Mouse (Mus musculus): Measurements from ENCODE around the gene Vcl. TPM values are rescaled to one million over a fixed set of nuclear protein-coding genes. Genes with fewer than 3 reads are reported as not detected.
A peak's percentile ranks its signal among the peaks of the same experiment; 100 is the strongest.

Vcl gene
- polyA plus RNA-seq, 1 experiment = 31.7 TPM

GRCm38 (mm10) chr14:20969066-20969465, 39.9 kb downstream of the Vcl start:
- Histone ChIP-seq H3K27ac (ENCODE audit: insufficient read depth, low read length) (no peak overlapping the region), H3K4me1 (ENCODE audit: control insufficient read depth, insufficient read depth, low read length) (peaks cover 4% of the 10 kb centered on the region; the same call in 1 of the 2 replicates), H3K4me3 (ENCODE audit: insufficient read depth, low read length) (no peak overlapping the region)
- no peak for TF ChIP-seq POLR2A (IDR thresholded peaks at IDR 0.05; ENCODE audit: extremely low read depth, insufficient read depth, low read length)
- no peak for TF ChIP-seq CTCF (IDR thresholded peaks at IDR 0.05; ENCODE audit: extremely low read depth, insufficient read depth, low read length)

- no peak overlapping the region for H3K4me3 ChIP-seq (ENCODE audit: insufficient read depth, low read length)
- no peak for TF ChIP-seq POLR2A (IDR thresholded peaks at IDR 0.05; ENCODE audit: extremely low read depth, insufficient read depth, low read length)
- no peak for TF ChIP-seq CTCF (IDR thresholded peaks at IDR 0.05; ENCODE audit: extremely low read depth, insufficient read depth, low read length)
- H3K4me1 ChIP-seq (ENCODE audit: control insufficient read depth, insufficient read depth, low read length) = peaks cover 4% of the 10 kb centered on the region; the same call in 1 of the 2 replicates
- no peak overlapping the region for H3K27ac ChIP-seq (ENCODE audit: insufficient read depth, low read length)
Observed at GRCm38 (mm10) chr14:20970389-20970788, 41.2 kb downstream of the Vcl start.

DNA sequence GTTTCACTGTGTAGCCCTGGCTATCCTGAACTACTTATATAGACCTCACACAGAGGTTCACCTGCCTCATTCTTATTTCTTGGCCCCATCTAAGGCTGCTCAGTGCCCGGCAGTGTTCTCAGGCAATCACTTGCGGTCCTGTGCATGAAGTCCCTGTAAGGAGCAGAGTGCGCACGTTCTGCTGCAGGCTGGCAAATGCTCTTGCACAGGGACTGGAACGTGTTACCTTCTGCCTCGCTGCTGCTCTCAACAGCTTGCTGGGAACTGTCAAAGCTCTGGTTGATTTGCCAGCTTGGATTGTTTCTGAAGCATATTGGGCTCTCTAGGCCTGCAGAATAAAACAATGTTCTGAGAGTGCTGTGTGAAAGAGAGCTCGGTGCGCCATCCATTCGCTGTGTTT, 41.7 kb downstream of the Vcl start:
- Histone ChIP-seq H3K4me1 (ENCODE audit: control insufficient read depth, insufficient read depth, low read length) (peaks cover 4% of the 10 kb centered on the region; the same call in 1 of the 2 replicates), H3K4me3 (ENCODE audit: insufficient read depth, low read length) (no peak overlapping the region), H3K27ac (ENCODE audit: insufficient read depth, low read length) (no peak overlapping the region)
- TF ChIP-seq CTCF (IDR thresholded peaks at IDR 0.05; ENCODE audit: extremely low read depth, insufficient read depth, low read length) (no peak), POLR2A (IDR thresholded peaks at IDR 0.05; ENCODE audit: extremely low read depth, insufficient read depth, low read length) (no peak)

DNA sequence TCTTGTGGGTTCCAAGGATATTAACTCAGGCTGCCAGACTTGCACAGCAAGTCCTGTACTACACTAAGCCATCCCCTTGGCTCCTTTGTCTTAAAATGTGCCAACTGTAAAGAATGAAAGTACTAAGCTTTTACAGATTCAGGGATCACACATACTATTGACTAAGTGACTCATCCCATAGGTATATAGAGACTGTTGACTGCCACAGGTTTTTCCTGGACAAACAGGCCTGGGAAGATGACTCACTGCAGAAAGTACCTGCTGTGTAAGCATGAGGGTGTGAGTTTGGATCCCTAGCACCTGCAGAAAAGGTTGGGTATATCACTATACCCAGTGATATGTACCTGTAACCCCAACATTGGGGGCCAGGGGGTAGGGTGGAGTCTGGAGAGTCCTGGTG, 44.6 kb downstream of the Vcl start:
- Histone ChIP-seq H3K4me3 (ENCODE audit: insufficient read depth, low read length) (no peak overlapping the region), H3K4me1 (ENCODE audit: control insufficient read depth, insufficient read depth, low read length) (peaks cover 2% of the 10 kb centered on the region; the same call in 1 of the 2 replicates), H3K27ac (ENCODE audit: insufficient read depth, low read length) (no peak overlapping the region)
- no peak for TF ChIP-seq CTCF (IDR thresholded peaks at IDR 0.05; ENCODE audit: extremely low read depth, insufficient read depth, low read length)
- no peak for TF ChIP-seq POLR2A (IDR thresholded peaks at IDR 0.05; ENCODE audit: extremely low read depth, insufficient read depth, low read length)

DNA sequence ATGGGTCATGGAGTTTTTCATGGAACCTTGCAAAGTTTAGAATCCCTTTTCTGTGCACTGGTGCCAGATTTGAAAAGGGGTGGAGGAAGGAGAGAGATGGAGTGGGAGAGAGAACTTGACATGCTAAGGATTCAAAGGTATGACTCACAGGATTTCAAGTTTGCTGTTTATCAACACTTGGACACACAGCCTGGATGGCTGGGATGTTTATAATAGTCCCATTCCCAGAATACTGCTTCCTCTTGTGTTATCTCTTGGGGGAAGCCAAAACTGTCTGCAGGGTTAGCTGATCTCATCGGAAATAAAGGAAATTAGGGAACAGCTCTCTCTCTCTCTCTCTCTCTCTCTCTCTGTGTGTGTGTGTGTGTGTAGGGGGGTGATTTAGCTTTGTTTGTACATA, 47.5 kb downstream of the Vcl start:
- Histone ChIP-seq H3K27ac (ENCODE audit: insufficient read depth, low read length) (no peak overlapping the region), H3K4me1 (ENCODE audit: control insufficient read depth, insufficient read depth, low read length) (no peaks in the 10 kb centered on the region), H3K4me3 (ENCODE audit: insufficient read depth, low read length) (no peak overlapping the region)
- TF ChIP-seq CTCF (IDR thresholded peaks at IDR 0.05; ENCODE audit: extremely low read depth, insufficient read depth, low read length) (no peak), POLR2A (IDR thresholded peaks at IDR 0.05; ENCODE audit: extremely low read depth, insufficient read depth, low read length) (no peak)

GRCm38 (mm10) chr14:20977726-20978125, 48.5 kb downstream of the Vcl start:
- TF ChIP-seq CTCF (IDR thresholded peaks at IDR 0.05; ENCODE audit: extremely low read depth, insufficient read depth, low read length) (no peak), POLR2A (IDR thresholded peaks at IDR 0.05; ENCODE audit: extremely low read depth, insufficient read depth, low read length) (no peak)
- no peaks in the 10 kb centered on the region for H3K4me1 ChIP-seq (ENCODE audit: control insufficient read depth, insufficient read depth, low read length)
- no peak overlapping the region for H3K4me3 ChIP-seq (ENCODE audit: insufficient read depth, low read length)
- H3K27ac ChIP-seq (ENCODE audit: insufficient read depth, low read length) = no peak overlapping the region

DNA sequence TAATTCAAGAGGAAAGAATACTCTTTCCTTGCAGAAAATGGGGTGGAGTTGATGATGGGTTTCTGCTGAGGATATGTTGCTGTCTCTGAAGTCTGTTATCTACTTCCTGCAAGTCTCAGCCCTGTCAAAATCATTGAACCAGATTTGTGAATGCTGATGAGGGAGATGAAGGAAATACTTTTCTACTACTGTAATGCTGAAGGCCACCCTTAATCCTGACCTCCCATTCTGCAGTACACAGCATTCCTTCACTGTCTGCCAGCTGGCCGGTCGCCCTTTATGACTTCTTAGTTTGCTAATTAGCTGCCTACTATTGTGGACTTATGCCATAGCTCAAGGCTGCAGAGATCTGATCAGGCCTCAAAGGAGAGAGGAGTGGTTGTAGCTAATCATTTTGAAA, 54.6 kb downstream of the Vcl start:
- no peaks in the 10 kb centered on the region for H3K4me1 ChIP-seq (ENCODE audit: control insufficient read depth, insufficient read depth, low read length)
- no peak overlapping the region for H3K4me3 ChIP-seq (ENCODE audit: insufficient read depth, low read length)
- TF ChIP-seq CTCF (IDR thresholded peaks at IDR 0.05; ENCODE audit: extremely low read depth, insufficient read depth, low read length) (no peak), POLR2A (IDR thresholded peaks at IDR 0.05; ENCODE audit: extremely low read depth, insufficient read depth, low read length) (no peak)
- H3K27ac ChIP-seq (ENCODE audit: insufficient read depth, low read length) = no peak overlapping the region

GRCm38 (mm10) chr14:20985482-20985881, 56.3 kb downstream of the Vcl start:
- H3K27ac ChIP-seq (ENCODE audit: insufficient read depth, low read length) = no peak overlapping the region
- TF ChIP-seq CTCF (IDR thresholded peaks at IDR 0.05; ENCODE audit: extremely low read depth, insufficient read depth, low read length) = no peak
- no peak for TF ChIP-seq POLR2A (IDR thresholded peaks at IDR 0.05; ENCODE audit: extremely low read depth, insufficient read depth, low read length)
- H3K4me1 ChIP-seq (ENCODE audit: control insufficient read depth, insufficient read depth, low read length) = no peaks in the 10 kb centered on the region
- H3K4me3 ChIP-seq (ENCODE audit: insufficient read depth, low read length) = no peak overlapping the region

DNA sequence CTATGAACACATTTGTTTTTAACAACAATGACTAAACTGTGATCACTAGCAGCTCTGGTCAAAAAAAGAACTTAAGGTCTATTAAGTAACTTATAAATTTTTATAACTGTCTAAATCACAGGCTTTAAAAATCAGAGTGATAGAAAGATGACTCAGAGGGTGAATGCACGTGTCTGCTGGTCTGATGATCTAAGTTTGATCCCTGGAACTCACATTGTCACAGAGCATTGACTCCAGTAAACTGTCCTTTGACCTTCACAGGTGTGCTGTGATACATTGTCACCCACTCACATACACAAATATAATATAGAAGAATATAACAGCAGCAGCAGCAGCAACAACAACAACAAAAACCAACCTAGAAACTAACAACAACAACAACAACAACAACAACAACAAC, 62.3 kb downstream of the Vcl start:
- Histone ChIP-seq H3K4me3 (ENCODE audit: insufficient read depth, low read length) (no peak overlapping the region), H3K4me1 (ENCODE audit: control insufficient read depth, insufficient read depth, low read length) (no peaks in the 10 kb centered on the region), H3K27ac (ENCODE audit: insufficient read depth, low read length) (no peak overlapping the region)
- TF ChIP-seq CTCF (IDR thresholded peaks at IDR 0.05; ENCODE audit: extremely low read depth, insufficient read depth, low read length) = no peak
- TF ChIP-seq POLR2A (IDR thresholded peaks at IDR 0.05; ENCODE audit: extremely low read depth, insufficient read depth, low read length) = no peak

DNA sequence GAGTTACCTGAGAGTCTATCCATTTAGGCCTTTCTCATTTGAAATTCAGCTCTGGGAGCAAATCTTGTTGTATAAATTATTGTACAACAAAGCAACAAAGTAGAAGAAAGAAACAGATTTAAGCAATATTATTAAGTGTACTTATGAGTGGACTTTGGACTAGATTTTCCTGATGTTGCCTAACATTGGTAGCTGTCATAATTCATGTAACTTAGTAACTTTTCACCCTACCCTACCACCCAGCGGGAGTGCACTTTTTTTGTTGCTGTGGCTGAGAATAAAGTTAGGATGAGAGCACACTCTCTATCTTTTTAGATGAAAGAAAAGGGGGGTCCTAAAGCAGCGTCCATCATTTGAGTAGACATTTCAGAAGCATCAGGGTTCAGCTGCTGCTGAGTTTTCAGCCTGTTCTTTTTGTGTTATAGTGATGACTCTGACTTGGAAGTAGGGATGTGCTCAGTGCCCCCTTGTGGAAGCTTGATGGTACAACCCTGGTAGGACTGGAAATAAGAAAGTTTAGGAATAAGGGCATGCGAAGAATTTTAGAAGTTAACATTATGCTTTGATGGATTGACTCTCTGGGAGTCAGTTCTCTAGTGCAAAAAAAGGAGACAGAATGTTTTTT, 64.0 kb downstream of the Vcl start:
- no peak overlapping the region for H3K27ac ChIP-seq (ENCODE audit: insufficient read depth, low read length)
- H3K4me1 ChIP-seq (ENCODE audit: control insufficient read depth, insufficient read depth, low read length) = no peaks in the 10 kb centered on the region
- no peak overlapping the region for H3K4me3 ChIP-seq (ENCODE audit: insufficient read depth, low read length)
- TF ChIP-seq POLR2A (IDR thresholded peaks at IDR 0.05; ENCODE audit: extremely low read depth, insufficient read depth, low read length) (no peak), CTCF (IDR thresholded peaks at IDR 0.05; ENCODE audit: extremely low read depth, insufficient read depth, low read length) (peak; percentile 69)

Data from cortical plate, adult 2 months (tissue).